Mouse (Mus musculus) ES-Bruce4 (cell line): ENCODE measurements around the gene Shoc2.

ENCODE experiments used
- CTCF ChIP-seq: IDR thresholded peaks from one replicate; pipeline ENCODE4 v1.8.1; 2011; ENCODE audit warnings: low read depth, low read length
- EP300 ChIP-seq: IDR thresholded peaks from 2 replicates; pipeline ENCODE4 v1.6.1; 2011; ENCODE audit warnings: low read depth, low read length; ENCODE audit not compliant: insufficient read depth
- POLR2A ChIP-seq: IDR thresholded peaks from one replicate; pipeline ENCODE4 v1.8.1; 2011; ENCODE audit warnings: low read length; ENCODE audit not compliant: insufficient read depth

DNA sequence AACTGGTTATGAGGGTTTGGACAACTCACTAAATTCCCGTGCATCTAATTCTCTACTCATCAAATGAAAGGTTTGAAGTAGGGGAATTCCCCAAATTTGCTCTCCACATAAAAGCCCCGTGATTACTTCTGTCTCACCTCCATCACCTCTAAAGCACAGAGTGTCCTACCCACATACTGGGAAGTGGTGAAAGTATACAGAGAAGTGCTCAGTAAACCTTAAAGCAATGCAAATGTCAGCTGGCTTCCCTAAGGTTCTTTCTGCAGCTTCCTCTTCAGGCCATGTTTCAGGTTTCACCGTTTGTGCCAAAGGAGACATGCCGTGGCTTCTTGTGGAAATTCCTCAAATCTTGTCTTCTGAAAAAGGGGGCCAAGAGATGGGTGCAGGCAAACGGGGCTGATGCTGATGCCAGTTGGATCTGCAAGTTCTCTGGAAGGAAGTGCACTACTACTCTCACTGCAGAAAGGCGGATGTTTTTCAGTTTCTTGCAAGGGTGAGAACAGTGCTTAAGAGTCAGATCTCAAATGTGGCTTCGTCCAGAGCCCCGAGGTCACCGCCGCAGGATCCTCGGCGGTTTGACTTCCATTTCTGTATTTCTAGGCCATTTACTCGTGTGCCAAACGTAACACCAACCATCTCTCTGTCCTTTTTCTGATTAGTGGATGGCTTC, 44.0 kb upstream of the Shoc2 start:
- TF ChIP-seq POLR2A (no peak), CTCF (no peak), EP300 (no peak)
